Mouse (Mus musculus): ENCODE results near the gene Slc8a3.

The Slc8a3 gene

GRCm38 (mm10) chr12:81233746-81234380 lies 99.1 kb downstream of the Slc8a3 start:
- H3K36me3 ChIP-seq (ENCODE audit: insufficient read depth, low read length): no peaks in the 10 kb centered on the region
- no peaks in the 10 kb centered on the region for H3K9me3 ChIP-seq (ENCODE audit: low read length)
- H3K4me3 ChIP-seq (replicated peaks; ENCODE audit: low read length): no peak overlapping the region
- TF ChIP-seq POU5F1 (IDR thresholded peaks at IDR 0.05; ENCODE audit: borderline replicate concordance, low read length) (no peak), CTCF (conservative IDR thresholded peaks at IDR 0.05; ENCODE audit: low read length) (no peak), NANOG (IDR thresholded peaks at IDR 0.05; ENCODE audit: borderline replicate concordance, low read length) (no peak)
- H3K27me3 ChIP-seq (ENCODE audit: insufficient read depth, low read length): peaks cover 3% of the 10 kb centered on the region; the same call in 1 of the 2 replicates
- H3K4me1 ChIP-seq (replicated peaks; ENCODE audit: low read depth, low read length): no peaks in the 10 kb centered on the region

GRCm38 (mm10) chr12:81227767-81228460 lies 105.1 kb downstream of the Slc8a3 start:
- TF ChIP-seq CTCF (conservative IDR thresholded peaks at IDR 0.05; ENCODE audit: low read length) (no peak), POU5F1 (IDR thresholded peaks at IDR 0.05; ENCODE audit: borderline replicate concordance, low read length) (no peak), NANOG (IDR thresholded peaks at IDR 0.05; ENCODE audit: borderline replicate concordance, low read length) (no peak)
- H3K9me3 ChIP-seq (ENCODE audit: low read length): no peaks in the 10 kb centered on the region
- peaks cover 3% of the 10 kb centered on the region; the same call in 1 of the 2 replicates for H3K27me3 ChIP-seq (ENCODE audit: insufficient read depth, low read length)
- H3K4me1 ChIP-seq (replicated peaks; ENCODE audit: low read depth, low read length): no peaks in the 10 kb centered on the region
- H3K36me3 ChIP-seq (ENCODE audit: insufficient read depth, low read length): no peaks in the 10 kb centered on the region
- H3K4me3 ChIP-seq (replicated peaks; ENCODE audit: low read length): no peak overlapping the region

- TF ChIP-seq POU5F1 (IDR thresholded peaks at IDR 0.05; ENCODE audit: borderline replicate concordance, low read length): no peak
- TF ChIP-seq NANOG (IDR thresholded peaks at IDR 0.05; ENCODE audit: borderline replicate concordance, low read length): no peak
- no peak for TF ChIP-seq CTCF (conservative IDR thresholded peaks at IDR 0.05; ENCODE audit: low read length)
- peaks cover 6% of the 10 kb centered on the region for H3K27me3 ChIP-seq (ENCODE audit: insufficient read depth, low read length)
- no peaks in the 10 kb centered on the region for H3K4me1 ChIP-seq (replicated peaks; ENCODE audit: low read depth, low read length)
These were observed 106.4 kb downstream of the Slc8a3 start for GRCm38 (mm10) chr12:81226590-81226989.

GRCm38 (mm10) chr12:81225966-81226577 lies 106.9 kb downstream of the Slc8a3 start:
- Histone ChIP-seq H3K27me3 (ENCODE audit: insufficient read depth, low read length) (peaks cover 6% of the 10 kb centered on the region), H3K4me1 (replicated peaks; ENCODE audit: low read depth, low read length) (no peaks in the 10 kb centered on the region), H3K9me3 (ENCODE audit: low read length) (no peaks in the 10 kb centered on the region), H3K4me3 (replicated peaks; ENCODE audit: low read length) (no peak overlapping the region), H3K36me3 (ENCODE audit: insufficient read depth, low read length) (no peaks in the 10 kb centered on the region)
- no peak for TF ChIP-seq CTCF (conservative IDR thresholded peaks at IDR 0.05; ENCODE audit: low read length)

More at GRCm38 (mm10) chr12:81226590-81226989, 106.4 kb downstream of the Slc8a3 start:
- Histone ChIP-seq H3K9me3 (ENCODE audit: low read length) (no peaks in the 10 kb centered on the region), H3K4me3 (replicated peaks; ENCODE audit: low read length) (no peak overlapping the region), H3K36me3 (ENCODE audit: insufficient read depth, low read length) (no peaks in the 10 kb centered on the region)

- Histone ChIP-seq H3K4me3 (replicated peaks; ENCODE audit: low read length) (no peak overlapping the region), H3K9me3 (ENCODE audit: low read length) (no peaks in the 10 kb centered on the region), H3K27me3 (ENCODE audit: insufficient read depth, low read length) (peaks cover 3% of the 10 kb centered on the region; the same call in 1 of the 2 replicates), H3K4me1 (replicated peaks; ENCODE audit: low read depth, low read length) (no peaks in the 10 kb centered on the region), H3K36me3 (ENCODE audit: insufficient read depth, low read length) (no peaks in the 10 kb centered on the region)
- TF ChIP-seq NANOG (IDR thresholded peaks at IDR 0.05; ENCODE audit: borderline replicate concordance, low read length) (no peak), POU5F1 (IDR thresholded peaks at IDR 0.05; ENCODE audit: borderline replicate concordance, low read length) (no peak), CTCF (conservative IDR thresholded peaks at IDR 0.05; ENCODE audit: low read length) (no peak)
These were observed 108.1 kb downstream of the Slc8a3 start for GRCm38 (mm10) chr12:81224843-81225242.

- H3K4me1 ChIP-seq (replicated peaks; ENCODE audit: low read depth, low read length): no peaks in the 10 kb centered on the region
- no peaks in the 10 kb centered on the region for H3K36me3 ChIP-seq (ENCODE audit: insufficient read depth, low read length)
- H3K9me3 ChIP-seq (ENCODE audit: low read length): no peaks in the 10 kb centered on the region
- H3K27me3 ChIP-seq (ENCODE audit: insufficient read depth, low read length): peaks cover 3% of the 10 kb centered on the region; the same call in 1 of the 2 replicates
- no peak for TF ChIP-seq POU5F1 (IDR thresholded peaks at IDR 0.05; ENCODE audit: borderline replicate concordance, low read length)
- no peak for TF ChIP-seq NANOG (IDR thresholded peaks at IDR 0.05; ENCODE audit: borderline replicate concordance, low read length)
- no peak for TF ChIP-seq CTCF (conservative IDR thresholded peaks at IDR 0.05; ENCODE audit: low read length)
- no peak overlapping the region for H3K4me3 ChIP-seq (replicated peaks; ENCODE audit: low read length)
These were observed 109.7 kb downstream of the Slc8a3 start for GRCm38 (mm10) chr12:81223276-81223675.

- H3K36me3 ChIP-seq (ENCODE audit: insufficient read depth, low read length): no peaks in the 10 kb centered on the region
- no peak overlapping the region for H3K4me3 ChIP-seq (replicated peaks; ENCODE audit: low read length)
- H3K9me3 ChIP-seq (ENCODE audit: low read length): no peaks in the 10 kb centered on the region
- H3K4me1 ChIP-seq (replicated peaks; ENCODE audit: low read depth, low read length): no peaks in the 10 kb centered on the region
- H3K27me3 ChIP-seq (ENCODE audit: insufficient read depth, low read length): peaks cover 3% of the 10 kb centered on the region; the same call in 1 of the 2 replicates
- TF ChIP-seq NANOG (IDR thresholded peaks at IDR 0.05; ENCODE audit: borderline replicate concordance, low read length) (no peak), CTCF (conservative IDR thresholded peaks at IDR 0.05; ENCODE audit: low read length) (no peak), POU5F1 (IDR thresholded peaks at IDR 0.05; ENCODE audit: borderline replicate concordance, low read length) (no peak)
These were observed 113.6 kb downstream of the Slc8a3 start for GRCm38 (mm10) chr12:81219339-81219738.

GRCm38 (mm10) chr12:81208559-81208958 lies 124.4 kb downstream of the Slc8a3 start:
- Histone ChIP-seq H3K4me3 (replicated peaks; ENCODE audit: low read length) (no peak overlapping the region), H3K9me3 (ENCODE audit: low read length) (no peaks in the 10 kb centered on the region), H3K27me3 (ENCODE audit: insufficient read depth, low read length) (no peaks in the 10 kb centered on the region), H3K36me3 (ENCODE audit: insufficient read depth, low read length) (no peaks in the 10 kb centered on the region), H3K4me1 (replicated peaks; ENCODE audit: low read depth, low read length) (no peaks in the 10 kb centered on the region)
- TF ChIP-seq NANOG (IDR thresholded peaks at IDR 0.05; ENCODE audit: borderline replicate concordance, low read length) (no peak), CTCF (conservative IDR thresholded peaks at IDR 0.05; ENCODE audit: low read length) (no peak), POU5F1 (IDR thresholded peaks at IDR 0.05; ENCODE audit: borderline replicate concordance, low read length) (no peak)

All from E14TG2a.4 (cell line).